Mouse (Mus musculus): ENCODE results near the gene Slc25a16.

Gene Slc25a16

DNA sequence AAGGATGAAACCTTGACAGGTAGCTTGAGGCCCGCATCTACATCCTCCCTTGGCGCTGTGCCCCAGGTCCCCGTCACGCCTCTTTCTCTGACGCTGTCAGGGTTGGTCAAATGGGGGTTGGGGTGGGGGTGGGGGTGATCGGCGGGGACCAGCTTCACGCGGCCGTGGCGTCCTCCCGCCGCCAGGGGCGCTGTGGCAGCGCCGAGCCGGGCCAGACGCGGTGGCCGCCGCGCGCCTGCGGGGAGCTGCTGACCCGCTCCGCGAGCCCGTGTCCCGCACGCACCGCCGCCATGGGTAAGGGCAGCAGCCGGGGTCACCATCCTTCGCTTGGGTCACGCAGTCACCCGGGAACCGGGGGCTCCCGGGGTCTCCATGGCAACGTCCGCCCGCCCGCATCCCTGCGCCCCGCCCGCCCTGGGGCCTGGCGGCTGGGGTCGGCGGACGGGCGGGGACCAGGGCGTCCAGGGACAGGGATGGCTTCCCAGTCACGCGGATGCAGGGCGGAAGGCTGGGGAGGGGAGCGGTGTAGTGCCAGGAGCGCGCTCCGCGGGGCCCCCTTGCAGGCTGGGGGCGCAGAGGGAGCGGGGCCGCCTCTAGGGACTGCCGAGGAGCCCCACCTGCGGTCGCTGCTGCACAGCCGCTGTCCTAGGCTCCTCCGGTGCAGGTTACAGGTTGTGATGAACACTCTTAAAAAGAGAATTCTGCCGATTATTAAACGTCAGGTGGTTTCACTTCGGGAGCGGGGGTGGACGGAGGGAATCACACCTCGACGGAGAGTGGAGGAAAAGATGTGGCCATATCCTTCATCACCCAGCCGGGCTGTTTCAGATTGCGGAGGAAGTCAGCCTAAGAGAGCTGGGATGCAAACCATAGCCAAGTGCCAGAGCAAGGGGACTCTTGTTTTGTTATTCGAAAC lies 59.9 kb downstream of the Slc25a16 start, which contains the start of gene Rufy2:
TSS of gene Rufy2 (plus strand) at position 185 of the 916 bp plus-strand sequence.
- in situ Hi-C loops (cut with MboI; ENCODE audit: low pct_unique_long_range_greater_than_20kb in 1 of 2, low sequenced_read_pairs in 2 of 2, unreplicated experiment in 1 of 2) = loop anchor here in 1 of 2 experiments (10.0 kb wide), 1 partner anchor 85 kb away; the partner anchor contains the start of gene Pbld1

DNA sequence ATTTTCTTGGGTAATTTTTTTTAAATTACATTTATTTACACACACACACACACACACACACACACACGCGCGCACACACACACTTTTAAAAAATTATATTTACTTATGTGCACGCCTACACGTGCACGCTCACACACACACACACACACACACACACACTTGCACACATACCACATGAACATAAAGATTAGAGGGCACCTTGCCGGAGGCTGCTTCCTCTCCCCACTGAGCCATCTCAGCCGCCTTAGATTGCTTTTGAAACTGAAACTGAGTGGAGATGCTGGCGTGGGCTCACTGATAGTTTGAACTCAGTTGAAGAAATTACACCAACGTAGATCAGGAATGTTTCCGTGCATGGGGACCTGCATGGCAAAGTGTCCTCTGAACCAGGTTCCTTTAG lies 63.6 kb downstream of the Slc25a16 start:
- in situ Hi-C loops (cut with MboI; ENCODE audit: low pct_unique_long_range_greater_than_20kb in 1 of 2, low sequenced_read_pairs in 2 of 2, unreplicated experiment in 1 of 2) = loop anchor here in 1 of 2 experiments (10.0 kb wide), 1 partner anchor 81 kb away; the partner anchor contains the start of gene Pbld1

DNA sequence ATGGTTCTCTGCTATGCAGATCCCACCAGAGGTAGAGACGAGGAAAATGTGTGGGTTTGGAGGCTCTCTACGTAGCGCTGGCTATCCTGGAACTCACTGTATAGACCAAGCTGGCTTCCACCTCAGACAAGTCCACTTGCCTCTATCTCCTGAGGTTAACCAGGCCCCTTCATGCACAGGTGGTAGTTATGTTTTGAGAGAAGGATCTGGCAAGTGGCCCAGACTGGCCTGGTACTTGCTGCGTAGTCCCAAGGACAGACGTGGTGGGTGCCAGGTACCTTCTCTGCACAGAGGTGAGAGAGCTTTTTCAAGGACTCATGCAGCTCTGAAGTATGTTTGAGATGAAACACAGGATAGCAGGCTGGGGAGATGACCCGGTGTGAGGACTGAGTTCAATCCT lies 64.1 kb downstream of the Slc25a16 start:
- in situ Hi-C loops (cut with MboI; ENCODE audit: low pct_unique_long_range_greater_than_20kb in 1 of 2, low sequenced_read_pairs in 2 of 2, unreplicated experiment in 1 of 2) = loop anchor here in 1 of 2 experiments (10.0 kb wide), 1 partner anchor 80 kb away; the partner anchor contains the start of gene Pbld1

DNA sequence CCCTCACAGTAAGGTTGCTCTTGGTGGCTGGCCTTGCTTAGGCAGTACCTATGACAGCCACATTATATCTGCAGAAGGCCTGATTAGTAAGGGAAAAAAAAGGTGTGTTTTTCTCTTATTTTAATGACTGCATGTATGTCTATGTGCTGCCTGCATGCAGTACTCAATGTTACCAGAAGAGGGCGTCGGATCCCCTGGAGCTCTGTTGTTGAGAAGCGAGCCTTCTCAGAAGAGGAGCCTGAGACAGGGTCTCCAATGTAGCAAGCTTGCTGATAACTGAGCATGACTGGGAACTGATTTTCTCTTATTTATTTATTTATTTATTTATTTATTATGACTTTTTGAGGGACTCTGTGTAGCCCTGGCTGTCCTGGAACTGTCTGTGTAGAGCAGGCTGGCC lies 66.9 kb downstream of the Slc25a16 start:
- in situ Hi-C loops (cut with MboI; ENCODE audit: low pct_unique_long_range_greater_than_20kb in 1 of 2, low sequenced_read_pairs in 2 of 2, unreplicated experiment in 1 of 2) = loop anchor here in 1 of 2 experiments (10.0 kb wide), 1 partner anchor 77 kb away; the partner anchor contains the start of gene Pbld1

- in situ Hi-C loops (cut with MboI; ENCODE audit: low pct_unique_long_range_greater_than_20kb in 1 of 2, low sequenced_read_pairs in 2 of 2, unreplicated experiment in 1 of 2) = no loop called here
These were observed 70.2 kb downstream of the Slc25a16 start for GRCm38 (mm10) chr10:62990636-62991035.

DNA sequence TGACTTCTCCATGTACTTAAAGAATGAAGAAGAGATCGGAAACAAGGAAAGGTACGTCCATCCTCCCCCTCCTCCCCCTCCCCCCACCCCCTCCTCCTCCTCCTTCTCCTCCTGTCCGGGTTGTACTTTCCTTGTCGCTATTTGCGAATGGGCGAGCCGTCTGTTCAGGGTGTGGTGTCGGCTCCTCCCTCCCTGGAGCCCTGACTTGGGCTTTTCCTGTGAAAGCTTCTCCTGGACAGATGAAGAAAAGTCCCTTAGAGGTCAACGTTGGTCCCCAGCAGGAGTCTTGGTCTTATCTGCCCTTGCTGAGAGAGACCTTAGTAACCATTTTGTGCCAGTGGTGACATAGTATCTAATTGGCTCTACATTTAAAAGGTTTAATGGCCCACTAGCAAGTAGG lies 73.6 kb downstream of the Slc25a16 start:
- in situ Hi-C loops (cut with MboI; ENCODE audit: low pct_unique_long_range_greater_than_20kb in 1 of 2, low sequenced_read_pairs in 2 of 2, unreplicated experiment in 1 of 2) = no loop called here
